Mouse (Mus musculus) megakaryocyte, embryonic 14.5 days (primary cell): Measurements from ENCODE around the gene Eno3. TPM values are rescaled to one million over a fixed set of nuclear protein-coding genes. Genes with fewer than 3 reads are reported as not detected.
A peak's percentile ranks its signal among the peaks of the same experiment; 100 is the strongest.

Experiments used
- H3K27me3 ChIP-seq: replicated peaks from 2 replicates; pipeline ENCODE3; 2012; ENCODE audit warnings: inconsistent platforms
- H3K36me3 ChIP-seq: replicated peaks from 2 replicates; pipeline ENCODE3; 2012; ENCODE audit warnings: low read length, inconsistent platforms, mixed read lengths
- H3K4me1 ChIP-seq: 2 replicates; pipeline ENCODE4 v1.6.1; 2012; ENCODE audit warnings: inconsistent platforms
- H3K4me3 ChIP-seq: replicated peaks from 2 replicates; pipeline ENCODE3; 2012; ENCODE audit warnings: moderate library complexity, mild to moderate bottlenecking, inconsistent platforms
- H3K9me3 ChIP-seq: 2 replicates; pipeline ENCODE4 v1.6.1; 2012; ENCODE audit warnings: inconsistent platforms
- FLI1 ChIP-seq: IDR thresholded peaks from 2 replicates; pipeline ENCODE4 v1.6.1; 2012; ENCODE audit warnings: low read length, inconsistent platforms, mixed read lengths
- GATA1 ChIP-seq: IDR thresholded peaks from 3 replicates; pipeline ENCODE4 v1.6.1; 2012; ENCODE audit warnings: mixed read lengths, low read length, inconsistent platforms, borderline replicate concordance
- polyA plus RNA-seq: library from polyadenylated mRNA; stranded (reverse); fragments of >175 nt; gene quantifications from 2 replicates; pipeline ENCODE4 v1.2.3, GENCODE M21; 2012; ENCODE audit warnings: low replicate concordance; ENCODE audit not compliant: insufficient read depth

Gene Eno3
- polyA plus RNA-seq, 1 experiment = 8.4 TPM

GRCm38 (mm10) chr11:70667271-70668150 is 10.5 kb downstream of the Eno3 start:
- Histone ChIP-seq H3K4me3 (peak overlapping the region; percentile 97), H3K4me1 (peaks cover 78% of the 10 kb centered on the region), H3K36me3 (peaks cover 77% of the 10 kb centered on the region), H3K27me3 (no peaks in the 10 kb centered on the region), H3K9me3 (no peaks in the 10 kb centered on the region)
- TF ChIP-seq GATA1 = no peak
- TF ChIP-seq FLI1 = no peak

DNA sequence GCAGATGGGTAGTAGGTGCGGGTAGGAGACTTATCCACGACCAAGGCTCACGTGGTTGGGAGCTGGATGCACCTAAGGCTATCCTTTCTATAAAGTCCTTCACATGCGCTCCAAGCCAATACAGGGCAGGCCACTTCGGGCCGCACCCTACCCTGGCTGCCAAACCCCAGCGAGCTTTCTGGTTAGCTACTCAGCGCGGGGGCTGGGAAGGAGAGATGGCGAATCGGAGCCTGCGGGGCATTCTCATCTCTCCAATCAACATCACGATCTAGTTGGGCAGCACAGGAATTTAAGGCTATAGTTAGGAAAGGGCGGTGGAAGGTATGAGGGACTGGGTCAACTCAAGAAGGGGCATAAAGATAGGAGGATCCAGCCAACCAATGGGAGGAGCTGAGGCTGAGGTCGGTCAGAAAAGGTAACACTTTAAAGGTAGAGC is 11.4 kb downstream of the Eno3 start:
- Histone ChIP-seq H3K27me3 (no peaks in the 10 kb centered on the region), H3K4me1 (peaks cover 70% of the 10 kb centered on the region), H3K9me3 (no peaks in the 10 kb centered on the region), H3K36me3 (peaks cover 73% of the 10 kb centered on the region), H3K4me3 (peak overlapping the region; percentile 97)
- TF ChIP-seq GATA1 = no peak
- no peak for TF ChIP-seq FLI1

- Histone ChIP-seq H3K9me3 (no peaks in the 10 kb centered on the region), H3K4me1 (peaks cover 74% of the 10 kb centered on the region), H3K36me3 (peaks cover 73% of the 10 kb centered on the region), H3K27me3 (no peaks in the 10 kb centered on the region), H3K4me3 (peak within 1 kb of the TSS; percentile 97)
- TF ChIP-seq FLI1 = 0 out of 2 replicates have a peak, but pooled peaks have one; percentile 38
- no peak for TF ChIP-seq GATA1
Observed at GRCm38 (mm10) chr11:70668771-70669505, 11.9 kb downstream of the Eno3 start, which contains the start of gene Spag7. Spag7 (minus strand) TSS chr11:70669416.

DNA sequence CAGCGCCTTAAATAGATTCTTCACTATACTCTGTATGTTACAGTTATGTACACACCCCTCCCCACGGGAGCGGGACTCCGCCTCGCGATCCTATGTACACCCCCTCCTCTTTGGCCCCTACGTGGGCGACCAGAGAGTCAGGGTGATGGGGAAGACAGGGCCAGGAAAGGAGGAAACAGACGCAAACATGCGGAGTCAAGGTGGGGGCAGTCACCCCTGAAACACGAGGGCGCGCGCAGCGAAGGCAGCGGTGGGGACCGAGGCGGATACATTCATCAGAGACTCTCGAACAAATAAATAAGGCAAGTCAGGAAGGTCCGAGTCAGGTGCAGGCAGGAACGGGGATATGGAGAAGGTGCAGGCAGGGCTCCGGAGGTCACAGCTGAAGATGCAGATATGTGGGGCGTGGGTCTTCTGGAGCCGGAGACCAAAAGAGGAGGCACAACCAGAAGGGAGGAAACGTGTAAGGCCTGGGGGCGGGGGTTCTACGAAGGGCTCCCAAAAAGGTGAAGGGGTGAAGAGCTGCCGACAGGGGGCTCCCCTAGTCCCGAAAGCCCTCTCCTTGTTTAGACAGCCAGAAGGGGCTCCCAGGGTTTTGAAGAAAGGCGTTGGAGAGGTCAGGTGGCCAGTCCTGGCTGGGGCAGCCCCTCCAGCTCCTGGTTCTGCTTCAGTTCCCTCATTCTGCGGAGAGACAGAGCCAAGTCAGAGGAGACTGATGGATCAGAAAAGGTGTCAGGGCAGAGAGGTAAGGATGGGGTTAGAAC is 12.8 kb downstream of the Eno3 start:
- Histone ChIP-seq H3K4me3 (peak overlapping the region; percentile 97), H3K9me3 (no peaks in the 10 kb centered on the region), H3K36me3 (peaks cover 73% of the 10 kb centered on the region), H3K27me3 (no peaks in the 10 kb centered on the region), H3K4me1 (peaks cover 74% of the 10 kb centered on the region)
- TF ChIP-seq FLI1 = no peak
- no peak for TF ChIP-seq GATA1

DNA sequence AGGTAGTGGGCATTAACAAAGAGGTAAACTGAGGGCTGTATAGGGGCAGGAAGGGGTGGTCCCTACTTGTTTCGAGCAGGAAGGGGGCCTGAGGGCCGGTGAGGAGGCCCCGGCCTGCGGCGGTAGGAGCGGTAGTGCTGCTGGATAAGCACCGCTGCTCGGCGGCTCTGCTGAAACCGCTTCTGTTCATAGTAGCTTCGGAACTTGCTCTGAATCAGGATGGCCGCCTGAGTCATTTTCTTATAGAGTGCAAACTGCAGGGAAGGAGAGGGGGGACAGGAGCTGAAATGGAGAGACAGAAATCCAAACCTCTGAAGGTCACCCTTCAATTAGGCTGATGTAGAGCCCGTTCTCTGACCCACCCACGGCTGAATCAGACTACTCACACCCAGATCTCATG is 13.5 kb downstream of the Eno3 start:
- peaks cover 73% of the 10 kb centered on the region for H3K36me3 ChIP-seq
- TF ChIP-seq GATA1 (no peak), FLI1 (no peak)
- H3K27me3 ChIP-seq = no peaks in the 10 kb centered on the region
- H3K9me3 ChIP-seq = no peaks in the 10 kb centered on the region
- peak overlapping the region; percentile 97 for H3K4me3 ChIP-seq
- H3K4me1 ChIP-seq = peaks cover 67% of the 10 kb centered on the region

GRCm38 (mm10) chr11:70671333-70672047 is 14.5 kb downstream of the Eno3 start:
- TF ChIP-seq FLI1 = no peak
- no peak for TF ChIP-seq GATA1
- H3K36me3 ChIP-seq = peaks cover 73% of the 10 kb centered on the region
- no peak overlapping the region for H3K4me3 ChIP-seq
- no peaks in the 10 kb centered on the region for H3K9me3 ChIP-seq
- H3K4me1 ChIP-seq = peaks cover 65% of the 10 kb centered on the region
- no peaks in the 10 kb centered on the region for H3K27me3 ChIP-seq

GRCm38 (mm10) chr11:70674014-70674413 is 17.0 kb downstream of the Eno3 start:
- Histone ChIP-seq H3K4me1 (peaks cover 51% of the 10 kb centered on the region), H3K4me3 (no peak overlapping the region), H3K27me3 (no peaks in the 10 kb centered on the region), H3K36me3 (peaks cover 84% of the 10 kb centered on the region), H3K9me3 (no peaks in the 10 kb centered on the region)
- TF ChIP-seq GATA1 (no peak), FLI1 (no peak)

DNA sequence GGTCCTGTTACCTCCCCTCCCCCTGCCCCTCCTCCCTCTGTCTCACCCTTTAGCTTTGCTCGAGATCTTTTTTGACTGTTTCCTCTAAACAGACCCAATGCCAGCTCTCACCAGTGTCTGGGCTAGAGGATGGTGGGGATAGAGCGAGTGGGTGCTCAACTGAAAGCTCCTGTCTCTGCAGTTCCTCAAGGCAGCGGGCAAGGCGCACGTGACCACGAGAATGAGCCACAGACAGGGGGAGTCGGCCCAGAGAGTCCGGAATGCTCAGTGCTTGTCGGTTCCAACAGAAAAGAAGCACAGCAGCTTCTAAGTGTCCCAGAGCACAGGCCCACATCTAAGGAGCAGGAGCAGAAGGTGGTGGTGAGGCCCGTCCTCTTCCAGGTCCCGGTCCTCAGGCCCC is 17.5 kb downstream of the Eno3 start:
- Histone ChIP-seq H3K9me3 (no peaks in the 10 kb centered on the region), H3K4me3 (no peak overlapping the region), H3K4me1 (peaks cover 53% of the 10 kb centered on the region), H3K36me3 (peaks cover 89% of the 10 kb centered on the region), H3K27me3 (no peaks in the 10 kb centered on the region)
- TF ChIP-seq FLI1 (no peak), GATA1 (no peak)

GRCm38 (mm10) chr11:70678092-70678491 is 21.1 kb downstream of the Eno3 start:
- Histone ChIP-seq H3K9me3 (no peaks in the 10 kb centered on the region), H3K36me3 (peaks cover 95% of the 10 kb centered on the region), H3K4me1 (peaks cover 53% of the 10 kb centered on the region), H3K27me3 (no peaks in the 10 kb centered on the region), H3K4me3 (no peak overlapping the region)
- TF ChIP-seq GATA1 = no peak
- no peak for TF ChIP-seq FLI1
